Comparison of ENCODE assay signal across 28 mouse cellular contexts in the genomic region with DNA sequence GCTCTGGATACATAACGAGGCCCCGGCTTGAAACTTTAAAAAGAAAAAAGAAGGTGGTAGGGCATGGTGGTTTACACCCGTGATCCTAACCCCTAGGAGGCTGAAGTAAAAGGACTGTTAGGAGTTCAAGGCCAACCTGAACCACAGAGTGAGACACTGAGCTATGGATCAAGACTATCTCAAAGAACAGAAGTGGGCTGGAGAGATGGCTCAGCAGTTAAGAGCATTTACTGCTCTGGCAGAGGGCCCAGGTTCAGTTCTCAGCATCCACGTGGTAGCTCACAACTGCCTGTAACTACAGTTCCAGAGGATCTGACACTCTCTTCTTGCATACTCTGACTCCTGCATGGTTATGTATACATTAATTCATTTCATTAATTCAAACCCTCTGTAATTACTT. TPM values are rescaled to one million over a fixed set of nuclear protein-coding genes. Genes with fewer than 3 reads are reported as not detected.
DNase-seq lines count a peak whose midpoint lies in the region; ATAC-seq lines count a peak whose summit lies in the region.
"Had no signal": no experiment of that assay in that cellular context is flagged by ENCODE, and none has a peak within 500 bp of the region (broad histone marks: within the 10 kb centered on the region; RNA-seq: fewer than 3 reads in every experiment).

No protein-coding gene starts in this region.

- no peak overlapping the region for H3K4me3 ChIP-seq in liver, embryonic 13.5 days (replicated peaks)
- H3K4me3 ChIP-seq in heart, embryonic 10.5 days = no peak overlapping the region
- H3K4me3 ChIP-seq in intestine, embryonic 15.5 days (replicated peaks) = no peak overlapping the region
- H3K4me3 ChIP-seq: embryonic facial prominence, embryonic 12.5 days; gastrocnemius, adult 2 months; heart, embryonic 12.5 days; hindbrain, embryonic 13.5 days; limb, embryonic 13.5 days had no signal

- WGBS in liver, embryonic 13.5 days (ENCODE audit: insufficient replicate concordance) = 46% methylated on average over 4 of the region's 4 CpGs
- 94% methylated on average over 4 of the region's 4 CpGs for WGBS in heart, embryonic 10.5 days
- WGBS in intestine, embryonic 15.5 days = 92% methylated on average over 4 of the region's 4 CpGs

- H3K9me3 ChIP-seq in liver, embryonic 13.5 days (replicated peaks) = no peaks in the 10 kb centered on the region
- no peaks in the 10 kb centered on the region for H3K9me3 ChIP-seq in heart, embryonic 10.5 days
- H3K9me3 ChIP-seq in intestine, embryonic 15.5 days = no peaks in the 10 kb centered on the region
- H3K9me3 ChIP-seq: embryonic facial prominence, embryonic 12.5 days; heart, embryonic 12.5 days; hindbrain, embryonic 13.5 days; limb, embryonic 13.5 days had no signal

- H3K36me3 ChIP-seq in liver, embryonic 13.5 days = no peaks in the 10 kb centered on the region
- H3K36me3 ChIP-seq in heart, embryonic 10.5 days = peaks cover 34% of the 10 kb centered on the region
- 0 out of 2 replicates have a peak, but pooled peaks cover 3% of the 10 kb centered on the region for H3K36me3 ChIP-seq in intestine, embryonic 15.5 days

- no peaks in the 10 kb centered on the region for H3K27me3 ChIP-seq in liver, embryonic 13.5 days
- H3K27me3 ChIP-seq in heart, embryonic 10.5 days (ENCODE audit: insufficient read depth, poor library complexity, severe bottlenecking) = no peaks in the 10 kb centered on the region
- H3K27me3 ChIP-seq in intestine, embryonic 15.5 days (replicated peaks) = no peaks in the 10 kb centered on the region
- H3K27me3 ChIP-seq: embryonic facial prominence, embryonic 12.5 days; heart, embryonic 12.5 days; hindbrain, embryonic 13.5 days; limb, embryonic 13.5 days had no signal

- peak overlapping the region; percentile 86 for H3K27ac ChIP-seq in liver, embryonic 13.5 days
- H3K27ac ChIP-seq in heart, embryonic 10.5 days = no peak overlapping the region
- H3K27ac ChIP-seq in intestine, embryonic 15.5 days = no peak overlapping the region
- H3K27ac ChIP-seq: embryonic facial prominence, embryonic 12.5 days; gastrocnemius, adult 2 months; hindbrain, embryonic 13.5 days; limb, embryonic 13.5 days had no signal

- peak; percentile 4 for DNase-seq in 416B (ENCODE audit: low read depth)
- no peak for DNase-seq in liver, embryonic 13.5 days
- DNase-seq in heart, embryonic 10.5 days (ENCODE audit: low spot score) = no peak
- DNase-seq: adrenal gland, postnatal 10 days; cerebellum, adult 8-10 months; cerebellum, postnatal 36 days; embryo, embryonic 11 days; gastrocnemius, adult 2 months; gastrocnemius, postnatal 36 days; heart, adult 18-20 months; heart, postnatal 4 days; kidney, adult 9 months; kidney, postnatal 10 days; layer of hippocampus, postnatal 36 days; lung, adult 2 months; lung, postnatal 14 days; thymus, postnatal 14 days had no signal

- H3K4me1 ChIP-seq in liver, embryonic 13.5 days (replicated peaks) = peaks cover 32% of the 10 kb centered on the region
- peaks cover 19% of the 10 kb centered on the region for H3K4me1 ChIP-seq in heart, embryonic 10.5 days
- H3K4me1 ChIP-seq in intestine, embryonic 15.5 days (replicated peaks) = no peaks in the 10 kb centered on the region
- H3K4me1 ChIP-seq: embryonic facial prominence, embryonic 12.5 days; hindbrain, embryonic 13.5 days; limb, embryonic 13.5 days had no signal

- 0 out of 2 replicates have a peak overlapping the region, but pooled peaks have one; percentile 23 for H3K4me2 ChIP-seq in liver, embryonic 13.5 days
- H3K4me2 ChIP-seq in intestine, embryonic 15.5 days (replicated peaks) = no peak overlapping the region
- H3K4me2 ChIP-seq: embryonic facial prominence, embryonic 12.5 days; heart, embryonic 12.5 days; hindbrain, embryonic 13.5 days; limb, embryonic 13.5 days; midbrain, embryonic 11.5 days had no signal

- peak; percentile 46 for ATAC-seq in erythroblast, adult 5-6 weeks (replicated peaks; ENCODE audit: low FRiP score, poor library complexity, severe bottlenecking)
- ATAC-seq in liver, embryonic 13.5 days (ENCODE audit: low read depth) = peak; percentile 46
- ATAC-seq in megakaryocyte progenitor cell, adult 5-6 weeks (replicated peaks; ENCODE audit: poor library complexity) = peak; percentile 75
- no peak for ATAC-seq in activated CD4-positive, CD25-positive, alpha-beta regulatory T cell, adult 4 months
- no peak for ATAC-seq in intestine, embryonic 15.5 days
- ATAC-seq: forebrain, embryonic 16.5 days; intestine, postnatal 0 days had no signal

- no peak overlapping the region for H3K9ac ChIP-seq in liver, embryonic 13.5 days
- no peak overlapping the region for H3K9ac ChIP-seq in intestine, embryonic 15.5 days
- H3K9ac ChIP-seq: embryonic facial prominence, embryonic 12.5 days; heart, embryonic 12.5 days; hindbrain, embryonic 13.5 days; limb, embryonic 13.5 days had no signal

RNA-seq across cellular contexts. Expression of a gene that starts 31.3 kb away (rescaled TPM):
- 11.5 and 19.0 TPM in 2 replicates for total RNA-seq in erythroblast, adult 5-6 weeks (2015; ENCODE audit: low replicate concordance)
- total RNA-seq in erythroblast, adult 5-6 weeks (2017; ENCODE audit: low replicate concordance) = 16.4 and 19.4 TPM in 2 replicates
- 6.3 and 8.6 TPM in 2 replicates for polyA plus RNA-seq in liver, embryonic 13.5 days (2015; fragmentation: Nextera tagmentation; extraction: Ambion mirVana)
- total RNA-seq in megakaryocyte progenitor cell, adult 5-6 weeks (2015) = 29.2 and 29.4 TPM in 2 replicates
- 48.5 and 69.9 TPM in 2 replicates for total RNA-seq in megakaryocyte progenitor cell, adult 5-6 weeks (2017)
- 31.7 and 33.0 TPM in 2 replicates for polyA plus RNA-seq in heart, embryonic 10.5 days (2016; fragmentation: Nextera tagmentation; extraction: Ambion mirVana)
- polyA plus RNA-seq in activated CD4-positive, CD25-positive, alpha-beta regulatory T cell, adult 4 months (2017; shearing (Covaris generic)) = 10 to 100 TPM; 12.3 to 12.8 TPM
- polyA plus RNA-seq in intestine, embryonic 15.5 days (2015; fragmentation: Nextera tagmentation; extraction: Ambion mirVana) = 20.1 and 21.8 TPM in 2 replicates

Comparison
In these comparisons a context has a peak if more than half of its experiments do, and no peak if none do; other contexts are left out.
1. ATAC-seq: peak in erythroblast, adult 5-6 weeks (single experiment), liver, embryonic 13.5 days (single experiment) and megakaryocyte progenitor cell, adult 5-6 weeks (single experiment); none in activated CD4-positive, CD25-positive, alpha-beta regulatory T cell, adult 4 months (single experiment) and intestine, embryonic 15.5 days (single experiment).